25 mouse cellular contexts compared by ENCODE assay signal in genomic region chr3:147683730-147684129, GRCm38 (mm10).
DNase-seq lines count a peak whose midpoint lies in the region; ATAC-seq and TF ChIP-seq lines count a peak whose summit lies in the region.
"Had no signal": no experiment of that assay in that cellular context is flagged by ENCODE, and none has a peak within 500 bp of the region (broad histone marks: within the 10 kb centered on the region; RNA-seq: fewer than 3 reads in every experiment).

No protein-coding gene starts in this region.

- no peak for TF ChIP-seq CTCF in Patski (IDR thresholded peaks at IDR 0.05)

- 89% methylated on average over 2 of the region's 2 CpGs for WGBS in intestine, embryonic 16.5 days

- ATAC-seq in Patski = peak; percentile 95
- ATAC-seq in intestine, embryonic 16.5 days = no peak
- ATAC-seq: CD4-positive, CD25-positive, alpha-beta regulatory T cell, adult 4 months; forebrain, embryonic 13.5 days; forebrain, embryonic 15.5 days; forebrain, postnatal 0 days had no signal

- H3K36me3 ChIP-seq in intestine, embryonic 16.5 days (ENCODE audit: control insufficient read depth, insufficient read depth, low read length) = no peaks in the 10 kb centered on the region
- H3K36me3 ChIP-seq: embryonic facial prominence, embryonic 10.5 days; embryonic facial prominence, embryonic 12.5 days; forebrain, embryonic 10.5 days; forebrain, embryonic 15.5 days; G1E had no signal

- no peaks in the 10 kb centered on the region for H3K4me1 ChIP-seq in intestine, embryonic 16.5 days (ENCODE audit: control insufficient read depth, insufficient read depth, low read length)
- H3K4me1 ChIP-seq: embryonic facial prominence, embryonic 10.5 days; embryonic facial prominence, embryonic 12.5 days; forebrain, embryonic 15.5 days had no signal

- CTCF ChIA-PET in Patski (lab: Charles Lee) = interaction anchor here (1.1 kb wide), 1 partner anchor 13 kb away, joined by 4 read pairs; no protein-coding TSS in a partner anchor

- POLR2A ChIA-PET in Patski (lab: Charles Lee) = interaction anchor here (0.6 kb wide), 1 partner anchor 169 kb away, joined by 3 read pairs; no protein-coding TSS in a partner anchor

- H3K27me3 ChIP-seq in Patski = no peaks in the 10 kb centered on the region
- H3K27me3 ChIP-seq in intestine, embryonic 16.5 days (replicated peaks; ENCODE audit: control insufficient read depth, insufficient read depth, low read length) = no peaks in the 10 kb centered on the region
- H3K27me3 ChIP-seq: CH12.LX; embryonic facial prominence, embryonic 12.5 days; forebrain, embryonic 13.5 days; forebrain, embryonic 15.5 days had no signal

- H3K9me3 ChIP-seq in intestine, embryonic 16.5 days (ENCODE audit: control insufficient read depth, low read length) = no peaks in the 10 kb centered on the region
- H3K9me3 ChIP-seq: embryonic facial prominence, embryonic 10.5 days; embryonic facial prominence, embryonic 12.5 days; forebrain, embryonic 10.5 days; forebrain, embryonic 13.5 days; forebrain, embryonic 15.5 days had no signal

- DNase-seq in 3134 (ENCODE audit: extremely low read depth, insufficient read length, low spot score) (peak; percentile 45), Patski (ENCODE audit: low read depth, low spot score) (no peak)
- DNase-seq in Muller cell, postnatal 12 days (ENCODE audit: inconsistent ontology term) = peak; percentile 59
- peak; percentile 13 for DNase-seq in fibroblast of lung, adult 2 months (ENCODE audit: low read depth)
- no peak for DNase-seq in spleen, postnatal 14 days (ENCODE audit: low spot score in 2 of 2)
- DNase-seq in right cerebral cortex, postnatal 36 days (ENCODE audit: low spot score in 2 of 2) = no peak
- DNase-seq: adrenal gland, adult 2 months; adrenal gland, postnatal 10 days; adrenal gland, postnatal 25 days; B cell, adult 2 months; cerebellum, adult 11-12 months; cerebellum, adult 2 months; cerebellum, adult 9-10 months; cerebellum, postnatal 10 days; cerebellum, postnatal 25 days; forebrain, postnatal 0 days had no signal

- H3K27ac ChIP-seq in intestine, embryonic 16.5 days (ENCODE audit: low read length) = no peak overlapping the region
- H3K27ac ChIP-seq: embryonic facial prominence, embryonic 10.5 days; embryonic facial prominence, embryonic 12.5 days; forebrain, embryonic 10.5 days; forebrain, embryonic 13.5 days; forebrain, embryonic 15.5 days had no signal

- no peak overlapping the region for H3K4me3 ChIP-seq in intestine, embryonic 16.5 days (ENCODE audit: low read length)
- H3K4me3 ChIP-seq: embryonic facial prominence, embryonic 10.5 days; embryonic facial prominence, embryonic 12.5 days; forebrain, embryonic 10.5 days; forebrain, embryonic 13.5 days; forebrain, embryonic 15.5 days had no signal

- H3K4me2 ChIP-seq in intestine, embryonic 16.5 days (ENCODE audit: low read depth, low read length) = no peak overlapping the region
- H3K4me2 ChIP-seq: embryonic facial prominence, embryonic 12.5 days; forebrain, embryonic 13.5 days; forebrain, embryonic 15.5 days had no signal

- H3K9ac ChIP-seq in intestine, embryonic 16.5 days (ENCODE audit: low read depth, low read length) = no peak overlapping the region
- H3K9ac ChIP-seq: embryonic facial prominence, embryonic 12.5 days; forebrain, embryonic 13.5 days; forebrain, embryonic 15.5 days; forebrain, postnatal 0 days had no signal

- in situ Hi-C loops in Patski (cut with MboI; ENCODE audit: low pct_unique_long_range_greater_than_20kb) = no loop called here

Comparison
In these comparisons a context has a peak if more than half of its experiments do, and no peak if none do; other contexts are left out.
1. DNase-seq: peak in 3134 (single experiment), Muller cell, postnatal 12 days (single experiment) and fibroblast of lung, adult 2 months (single experiment); none in Patski (single experiment), spleen, postnatal 14 days (0 of 2) and right cerebral cortex, postnatal 36 days (0 of 2).